8 mouse cellular contexts compared by ENCODE assay signal in the genomic region with DNA sequence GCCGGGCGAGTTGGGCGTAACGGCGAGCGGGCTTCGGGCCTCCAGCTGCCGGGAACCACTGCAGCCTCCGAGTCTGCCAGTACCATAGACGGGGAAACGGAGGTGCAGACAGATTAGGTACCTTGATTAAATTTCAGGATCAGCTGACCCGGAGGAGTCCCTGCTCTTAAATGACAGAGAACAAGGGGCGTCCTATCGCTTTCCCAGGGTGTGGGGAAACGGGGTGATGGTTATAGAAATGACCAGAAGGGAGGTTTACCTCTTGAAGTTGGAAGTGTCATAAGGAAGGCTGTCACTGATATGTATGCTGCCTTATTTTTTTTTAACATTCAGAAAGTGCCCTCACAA. TPM values are rescaled to one million over a fixed set of nuclear protein-coding genes. Genes with fewer than 3 reads are reported as not detected.
A peak's percentile ranks its signal among the peaks of the same experiment; 100 is the strongest.
DNase-seq lines count a peak whose midpoint lies in the region; ATAC-seq lines count a peak whose summit lies in the region.

No protein-coding gene starts in this region.

- peak overlapping the region; percentile 76 for H3K27ac ChIP-seq in neural tube, embryonic 11.5 days (ENCODE audit: low read depth, low read length)
- H3K27ac ChIP-seq in limb, embryonic 15.5 days: peak overlapping the region; percentile 97
- H3K27ac ChIP-seq in stomach, embryonic 16.5 days (ENCODE audit: low read length): peak overlapping the region; percentile 95

- H3K4me1 ChIP-seq in erythroblast, embryonic 14.5 days (ENCODE audit: control insufficient read depth): peaks cover 59% of the 10 kb centered on the region
- peaks cover 7% of the 10 kb centered on the region; the same call in 1 of the 2 replicates for H3K4me1 ChIP-seq in neural tube, embryonic 11.5 days (ENCODE audit: control insufficient read depth, insufficient read depth, low read length)
- peaks cover 21% of the 10 kb centered on the region for H3K4me1 ChIP-seq in limb, embryonic 15.5 days
- peaks cover 17% of the 10 kb centered on the region for H3K4me1 ChIP-seq in stomach, embryonic 16.5 days (ENCODE audit: control insufficient read depth, insufficient read depth, low read length)

- H3K9me3 ChIP-seq in erythroblast, embryonic 14.5 days (ENCODE audit: control insufficient read depth, low read length): no peaks in the 10 kb centered on the region
- no peaks in the 10 kb centered on the region for H3K9me3 ChIP-seq in neural tube, embryonic 11.5 days (ENCODE audit: control insufficient read depth, low read length)
- no peaks in the 10 kb centered on the region for H3K9me3 ChIP-seq in limb, embryonic 15.5 days
- H3K9me3 ChIP-seq in stomach, embryonic 16.5 days (replicated peaks; ENCODE audit: control insufficient read depth, low read length): no peaks in the 10 kb centered on the region

- peak overlapping the region; percentile 77 for H3K4me3 ChIP-seq in erythroblast, embryonic 14.5 days (replicated peaks)
- H3K4me3 ChIP-seq in neural tube, embryonic 11.5 days (ENCODE audit: low read depth, low read length): peak overlapping the region; percentile 73
- peak overlapping the region; percentile 93 for H3K4me3 ChIP-seq in limb, embryonic 15.5 days
- peak overlapping the region; percentile 77 for H3K4me3 ChIP-seq in stomach, embryonic 16.5 days (replicated peaks; ENCODE audit: low read length)

- H3K4me2 ChIP-seq in neural tube, embryonic 11.5 days (ENCODE audit: low read depth): peak overlapping the region; percentile 78
- H3K4me2 ChIP-seq in limb, embryonic 15.5 days: peak overlapping the region; percentile 86
- peak overlapping the region; percentile 60 for H3K4me2 ChIP-seq in stomach, embryonic 16.5 days (ENCODE audit: low read depth, low read length)

- no peaks in the 10 kb centered on the region for H3K27me3 ChIP-seq in erythroblast, embryonic 14.5 days (ENCODE audit: control insufficient read depth)
- H3K27me3 ChIP-seq in neural tube, embryonic 11.5 days (ENCODE audit: control insufficient read depth, insufficient read depth, low read length): no peaks in the 10 kb centered on the region
- H3K27me3 ChIP-seq in limb, embryonic 15.5 days: no peaks in the 10 kb centered on the region
- no peaks in the 10 kb centered on the region for H3K27me3 ChIP-seq in stomach, embryonic 16.5 days (ENCODE audit: control insufficient read depth, insufficient read depth, low read length)

- peaks cover 53% of the 10 kb centered on the region for H3K36me3 ChIP-seq in erythroblast, embryonic 14.5 days (ENCODE audit: control insufficient read depth)
- peaks cover 2% of the 10 kb centered on the region for H3K36me3 ChIP-seq in neural tube, embryonic 11.5 days (ENCODE audit: control insufficient read depth, insufficient read depth, low read length)
- peaks cover 50% of the 10 kb centered on the region for H3K36me3 ChIP-seq in limb, embryonic 15.5 days
- peaks cover 12% of the 10 kb centered on the region for H3K36me3 ChIP-seq in stomach, embryonic 16.5 days (ENCODE audit: control insufficient read depth, insufficient read depth, low read length)

- ATAC-seq in erythroblast, adult 5-6 weeks (replicated peaks; ENCODE audit: low FRiP score, poor library complexity, severe bottlenecking): no peak
- no peak; the same call in 1 of the 2 replicates for ATAC-seq in neural tube, embryonic 11.5 days (ENCODE audit: insufficient read depth, low FRiP score, low TSS enrichment)
- ATAC-seq in limb, embryonic 15.5 days (ENCODE audit: insufficient number of reproducible peaks, low FRiP score, low TSS enrichment, low read depth): peak; percentile 56
- no peak for ATAC-seq in stomach, embryonic 16.5 days (ENCODE audit: insufficient read depth, low FRiP score)

- 0% methylated on average over 15 of the region's 15 CpGs for WGBS in neural tube, embryonic 11.5 days
- WGBS in limb, embryonic 15.5 days: under 1% methylated on average over 15 of the region's 15 CpGs
- 0% methylated on average over 15 of the region's 15 CpGs for WGBS in stomach, embryonic 16.5 days

- peak overlapping the region; percentile 78 for H3K9ac ChIP-seq in neural tube, embryonic 11.5 days (ENCODE audit: low read length)
- H3K9ac ChIP-seq in limb, embryonic 15.5 days: peak overlapping the region; percentile 81
- peak overlapping the region; percentile 89 for H3K9ac ChIP-seq in stomach, embryonic 16.5 days (ENCODE audit: low read length)

- no peak for DNase-seq in neural tube, embryonic 11.5 days (ENCODE audit: low spot score)
- DNase-seq in neural tube, embryonic 10.5 days (ENCODE audit: extremely low spot score, low spot score): no peak
- no peak for DNase-seq in frontal cortex, postnatal 10 days (ENCODE audit: low spot score in 2 of 2)
- DNase-seq in adrenal gland, postnatal 4 days (ENCODE audit: low spot score in 2 of 2): no peak

RNA-seq across cellular contexts. Expression of gene Armc6, which starts 0.5 kb away (rescaled TPM):
- polyA plus RNA-seq in erythroblast, embryonic 14.5 days (2012): 1.6 and 2.2 TPM in 2 replicates
- 4.6 TPM in 1 of 2 replicates, not detected in the other for total RNA-seq in erythroblast, adult 5-6 weeks (2015; ENCODE audit: low replicate concordance)
- 4.0 and 6.1 TPM in 2 replicates for total RNA-seq in erythroblast, adult 5-6 weeks (2017; ENCODE audit: low replicate concordance)
- polyA plus RNA-seq in neural tube, embryonic 11.5 days (2014; fragmentation: Nextera tagmentation; extraction: Ambion mirVana): 37.9 and 43.2 TPM in 2 replicates
- 32.7 and 33.0 TPM in 2 replicates for polyA plus RNA-seq in limb, embryonic 15.5 days (2015; fragmentation: Nextera tagmentation; extraction: Ambion mirVana)
- 25.3 and 27.0 TPM in 2 replicates for polyA plus RNA-seq in stomach, embryonic 16.5 days (2015; fragmentation: Nextera tagmentation; extraction: Ambion mirVana)
- total RNA-seq in adrenal gland, postnatal 4 days (2021): 10 to 100 TPM; 10.1 to 15.1 TPM

RNA-seq across cellular contexts. Expression of gene Sugp2, which starts 0.7 kb away (rescaled TPM):
- 1.5 and 2.7 TPM in 2 replicates for polyA plus RNA-seq in erythroblast, embryonic 14.5 days (2012)
- total RNA-seq in erythroblast, adult 5-6 weeks (2015; ENCODE audit: low replicate concordance): 24.4 and 33.9 TPM in 2 replicates
- 22.7 and 28.9 TPM in 2 replicates for total RNA-seq in erythroblast, adult 5-6 weeks (2017; ENCODE audit: low replicate concordance)
- polyA plus RNA-seq in neural tube, embryonic 11.5 days (2014; fragmentation: Nextera tagmentation; extraction: Ambion mirVana): 48.3 and 50.6 TPM in 2 replicates
- polyA plus RNA-seq in limb, embryonic 15.5 days (2015; fragmentation: Nextera tagmentation; extraction: Ambion mirVana): 26.1 and 26.9 TPM in 2 replicates
- polyA plus RNA-seq in stomach, embryonic 16.5 days (2015; fragmentation: Nextera tagmentation; extraction: Ambion mirVana): 25.6 and 26.4 TPM in 2 replicates
- 10 to 100 TPM; 54.9 to 62.1 TPM for total RNA-seq in adrenal gland, postnatal 4 days (2021)

RNA-seq across cellular contexts. Expression of gene Slc25a42, which starts 22.6 kb away (rescaled TPM):
- polyA plus RNA-seq in erythroblast, embryonic 14.5 days (2012): 2.6 and 2.9 TPM in 2 replicates
- total RNA-seq in erythroblast, adult 5-6 weeks (2015; ENCODE audit: low replicate concordance): 13.8 and 20.6 TPM in 2 replicates
- total RNA-seq in erythroblast, adult 5-6 weeks (2017; ENCODE audit: low replicate concordance): 16.2 and 23.8 TPM in 2 replicates
- polyA plus RNA-seq in neural tube, embryonic 11.5 days (2014; fragmentation: Nextera tagmentation; extraction: Ambion mirVana): 2.4 TPM in 2 replicates
- 5.7 and 5.8 TPM in 2 replicates for polyA plus RNA-seq in limb, embryonic 15.5 days (2015; fragmentation: Nextera tagmentation; extraction: Ambion mirVana)
- 5.1 and 6.1 TPM in 2 replicates for polyA plus RNA-seq in stomach, embryonic 16.5 days (2015; fragmentation: Nextera tagmentation; extraction: Ambion mirVana)
- 10 to 100 TPM; 27.8 to 39.2 TPM for total RNA-seq in adrenal gland, postnatal 4 days (2021)

RNA-seq across cellular contexts. Expression of gene Homer3, which starts 47.9 kb away (rescaled TPM):
- 0.24 and 0.26 TPM in 2 replicates for polyA plus RNA-seq in erythroblast, embryonic 14.5 days (2012)
- total RNA-seq in erythroblast, adult 5-6 weeks (2015; ENCODE audit: low replicate concordance): 0.63 and 1.3 TPM in 2 replicates
- total RNA-seq in erythroblast, adult 5-6 weeks (2017; ENCODE audit: low replicate concordance): 0.68 and 2.5 TPM in 2 replicates
- polyA plus RNA-seq in neural tube, embryonic 11.5 days (2014; fragmentation: Nextera tagmentation; extraction: Ambion mirVana): 77.7 and 80.4 TPM in 2 replicates
- 36.0 and 40.7 TPM in 2 replicates for polyA plus RNA-seq in limb, embryonic 15.5 days (2015; fragmentation: Nextera tagmentation; extraction: Ambion mirVana)
- 27.3 and 32.5 TPM in 2 replicates for polyA plus RNA-seq in stomach, embryonic 16.5 days (2015; fragmentation: Nextera tagmentation; extraction: Ambion mirVana)
- total RNA-seq in adrenal gland, postnatal 4 days (2021): 10 to 100 TPM; 44.8 to 50.6 TPM
